Comparison of ENCODE assay signal across 10 mouse cellular contexts in genomic region chr4:133511050-133511449, GRCm38 (mm10).
"Had no signal": no experiment of that assay in that cellular context is flagged by ENCODE, and none has a peak within 500 bp of the region (broad histone marks: within the 10 kb centered on the region; RNA-seq: fewer than 3 reads in every experiment).

No protein-coding gene starts in this region.

- DNase-seq: kidney, postnatal 25 days; layer of hippocampus, adult 9-11 months; liver; lung, adult 18-20 months; lung, postnatal 10 days; lung, postnatal 36 days; right cerebral cortex, postnatal 4 days; thymus, adult 2 months; thymus, postnatal 14 days; thymus, postnatal 4 days had no signal
